Mouse (Mus musculus) pancreas, adult 10 weeks (tissue): ENCODE results near the gene Tex45. TPM values are rescaled to one million over a fixed set of nuclear protein-coding genes. Genes with fewer than 3 reads are reported as not detected.

Experiments used
- polyA plus RNA-seq: library from polyadenylated mRNA; stranded (reverse); fragments of 350-450 nt; fragmentation: Illumina TruSeq; extraction: RNeasy Lipid Tissue Mini Kit (QIAGEN cat#74804); gene quantifications from one replicate; pipeline ENCODE4 v1.2.3, GENCODE M21; 2015; ENCODE audit warnings: low read depth, low replicate concordance; ENCODE audit not compliant: insufficient read depth

Tex45 gene
- not detected for polyA plus RNA-seq

GRCm38 (mm10) chr8:3470562-3470961 lies at the start of gene Tex45:
Gene Tex45, plus strand, starts transcription at chr8:3470862.

GRCm38 (mm10) chr8:3467006-3467885 lies 3.4 kb upstream of the Tex45 start, which contains the start of gene Pex11g:
Gene Pex11g, minus strand, starts transcription at chr8:3467680.

GRCm38 (mm10) chr8:3492901-3493844 lies 22.5 kb downstream of the Tex45 start, which contains the start of gene Zfp358:
Gene Zfp358, plus strand, starts transcription at chr8:3493138.

GRCm38 (mm10) chr8:3500235-3501090 lies 29.8 kb downstream of the Tex45 start, which contains the start of gene Mcoln1:
Gene Mcoln1, plus strand, starts transcription at chr8:3500457.

GRCm38 (mm10) chr8:3515260-3515671 lies 44.6 kb downstream of the Tex45 start, which contains the start of gene Pnpla6:
Gene Pnpla6, plus strand, starts transcription at chr8:3515384.

Other genes with a start within 250 kb of the Tex45 start
- 8.9 TPM for gene Insr, start 191.2 kb upstream of the Tex45 start, polyA plus RNA-seq
- not detected for gene A430078G23Rik, start 117.4 kb upstream of the Tex45 start, polyA plus RNA-seq
- gene Arhgef18, start 77.9 kb upstream of the Tex45 start, polyA plus RNA-seq: 7.0 TPM
- 7.6 TPM for gene Pex11g, start 3.2 kb upstream of the Tex45 start, polyA plus RNA-seq
- gene Zfp358, start 22.3 kb downstream of the Tex45 start, polyA plus RNA-seq: 4.5 TPM
- 19.2 TPM for gene Mcoln1, start 29.6 kb downstream of the Tex45 start, polyA plus RNA-seq
- gene Pnpla6, start 44.5 kb downstream of the Tex45 start, polyA plus RNA-seq: 17.7 TPM
- gene C330021F23Rik, start 97.1 kb downstream of the Tex45 start, polyA plus RNA-seq: not detected
- 25.9 TPM for gene Camsap3, start 116.4 kb downstream of the Tex45 start, polyA plus RNA-seq
- 8.2 TPM for gene Xab2, start 150.5 kb downstream of the Tex45 start, polyA plus RNA-seq
- gene Pet100, start 150.7 kb downstream of the Tex45 start, polyA plus RNA-seq: 18.4 TPM
- gene Pcp2, start 154.7 kb downstream of the Tex45 start, polyA plus RNA-seq: not detected
- gene Stxbp2, start 160.1 kb downstream of the Tex45 start, polyA plus RNA-seq: 86.7 TPM
- gene Retn, start 184.9 kb downstream of the Tex45 start, polyA plus RNA-seq: 15.3 TPM
- not detected for gene Mcemp1, start 194.9 kb downstream of the Tex45 start, polyA plus RNA-seq
- gene Fcor, start 201.5 kb downstream of the Tex45 start, polyA plus RNA-seq: 4.2 TPM
- gene Trappc5, start 205.4 kb downstream of the Tex45 start, polyA plus RNA-seq: 4.5 TPM
- not detected for gene Fcer2a, start 223.3 kb downstream of the Tex45 start, polyA plus RNA-seq
- not detected for gene Clec4g, start 249.8 kb downstream of the Tex45 start, polyA plus RNA-seq